Mouse (Mus musculus) megakaryocyte, embryonic 14.5 days (primary cell): ENCODE measurements at regions not wholly inside any gene's neighbourhood (a gene's known extent, or its start where the extent isn't known, plus 50 kb on each side); places are given as distances from the start of the nearest gene placed in this dataset.

ENCODE experiments used
- FLI1 ChIP-seq: IDR thresholded peaks from 2 replicates; pipeline ENCODE4 v1.6.1; 2012; ENCODE audit warnings: low read length, inconsistent platforms, mixed read lengths
- GATA1 ChIP-seq: IDR thresholded peaks from 3 replicates; pipeline ENCODE4 v1.6.1; 2012; ENCODE audit warnings: mixed read lengths, low read length, inconsistent platforms, borderline replicate concordance

DNA sequence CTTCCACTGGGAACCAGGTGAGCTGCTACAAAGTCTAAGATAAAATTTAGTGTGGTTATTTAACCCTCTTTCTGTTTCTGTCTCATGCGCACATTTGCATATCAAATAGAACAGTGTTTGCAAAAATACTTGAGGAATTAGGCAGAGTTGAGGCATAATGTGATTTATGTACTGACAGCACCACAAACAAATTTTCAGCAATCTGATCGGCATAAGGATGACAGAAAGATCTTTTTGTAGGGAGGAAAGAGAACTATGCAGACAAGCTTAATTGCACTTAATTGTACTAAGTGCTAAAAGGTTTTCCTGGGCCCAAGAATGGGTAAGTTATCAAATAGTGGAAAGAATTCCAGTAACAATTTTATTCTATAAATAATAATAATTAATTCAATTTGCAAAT is 670.6 kb upstream of the Klhl29 start:
- TF ChIP-seq GATA1 (no peak), FLI1 (no peak)
